Mouse (Mus musculus) leukemia stem cell, adult 10-12 weeks (primary cell): ENCODE data around the gene Gpr65. TPM values are rescaled to one million over a fixed set of nuclear protein-coding genes. Genes with fewer than 3 reads are reported as not detected.

Source experiments
- polyA plus RNA-seq: library from polyadenylated mRNA; stranded (reverse); fragments of >175 nt; gene quantifications from 2 replicates; pipeline ENCODE4 v1.2.3, GENCODE M21; 2012; ENCODE audit warnings: low replicate concordance

The Gpr65 gene
- 0.84 TPM in 1 of 2 replicates, not detected in the other for polyA plus RNA-seq

DNA sequence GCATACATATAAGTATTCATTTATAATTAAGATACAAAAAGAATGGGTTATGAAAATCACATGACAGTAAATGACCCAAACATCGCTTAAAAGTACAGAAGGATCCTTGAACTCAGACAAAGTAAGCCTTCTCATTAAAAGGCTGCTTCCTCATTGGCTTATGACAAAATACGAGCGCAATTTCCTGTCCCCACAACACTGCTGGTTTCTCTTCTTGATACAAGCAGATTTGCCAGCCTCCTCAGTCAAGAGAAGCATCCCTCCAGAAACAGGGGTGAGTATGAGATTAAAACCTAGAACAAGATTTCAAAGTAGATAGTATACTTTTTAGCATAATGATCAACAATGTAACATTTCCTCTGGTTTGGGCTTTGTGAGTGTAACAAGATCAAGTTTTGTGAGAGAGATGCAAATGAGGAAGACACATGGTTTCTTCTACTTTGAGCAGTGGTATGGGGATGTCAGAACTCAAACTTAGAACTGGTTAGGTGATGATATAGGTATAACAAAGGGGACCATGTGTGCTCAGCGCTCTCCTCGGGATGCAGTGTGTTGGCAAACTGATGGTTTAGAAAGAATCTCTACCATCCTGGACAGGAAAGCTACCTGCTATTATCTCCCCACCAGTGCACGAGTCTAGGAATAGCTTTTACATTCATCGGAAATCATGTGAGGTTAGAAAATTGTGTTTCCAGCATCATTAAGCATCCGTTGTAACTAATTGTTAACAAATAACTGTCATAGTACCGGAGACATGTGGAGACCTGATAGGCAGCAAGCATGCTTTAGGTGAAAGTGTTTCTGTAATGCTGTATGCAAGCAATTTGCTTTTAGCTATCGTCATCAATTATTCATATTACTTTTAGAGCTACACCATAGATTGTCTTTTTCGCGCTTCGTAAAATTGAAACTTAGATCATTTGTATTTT is at the start of gene Gpr65:
Gene Gpr65 (plus strand): TSS at position 195 of the 929 bp plus-strand sequence.

DNA sequence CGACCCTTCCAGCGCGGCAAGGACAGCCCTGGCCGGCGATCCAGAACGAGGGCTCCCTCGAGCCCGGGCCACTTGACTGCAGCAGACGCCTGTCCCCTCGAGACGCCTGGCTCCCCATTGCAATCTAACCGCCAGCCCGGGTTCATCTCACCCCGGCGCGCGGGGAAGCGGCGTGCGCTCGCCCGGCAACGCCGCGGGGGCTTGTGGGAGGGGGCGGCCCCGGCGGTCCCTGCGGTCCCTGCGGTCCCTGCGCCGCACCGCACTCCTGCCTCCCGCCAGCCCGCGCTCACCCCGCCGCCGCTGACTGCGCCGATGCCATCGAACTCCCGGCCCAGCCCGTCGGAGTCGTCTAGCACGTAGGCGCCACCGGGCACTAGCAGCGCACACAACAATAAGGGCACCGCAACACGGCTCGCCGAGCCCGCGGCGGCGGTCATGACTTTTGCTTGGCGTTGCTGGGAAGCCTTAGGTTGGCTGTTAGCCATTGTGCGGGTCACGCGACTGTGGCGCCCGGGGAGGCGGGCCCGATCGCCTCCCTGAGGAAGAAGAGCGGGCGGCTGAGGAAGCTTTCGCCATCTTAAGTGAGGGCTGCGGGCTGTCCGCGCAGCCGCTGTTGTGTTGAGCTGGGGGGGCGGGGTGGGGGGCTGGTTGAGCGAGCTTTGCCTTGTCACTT is 9.5 kb upstream of the Gpr65 start, which contains the start of gene Galc:
Gene Galc (minus strand): TSS at position 615 of the 673 bp plus-strand sequence.

Other genes starting within 250 kb of the Gpr65 start
- 1.3 and 1.7 TPM in 2 replicates for gene Galc, start 9.2 kb upstream of the Gpr65 start, polyA plus RNA-seq